Mouse (Mus musculus) C2C12 (cell line): ENCODE data around the gene Hs3st3b1. TPM values are rescaled to one million over a fixed set of nuclear protein-coding genes. Genes with fewer than 3 reads are reported as not detected.

ENCODE experiments used
- H3K27me3 ChIP-seq: one replicate; pipeline ENCODE4 v1.6.1; 2011; ENCODE audit not compliant: control insufficient read depth, insufficient read depth, insufficient read length
- H3K36me3 ChIP-seq: one replicate; pipeline ENCODE4 v1.6.1; 2011; ENCODE audit not compliant: control insufficient read depth, insufficient read depth
- H3K4me3 ChIP-seq: one replicate; pipeline ENCODE4 v1.5.1; 2011; ENCODE audit warnings: mild to moderate bottlenecking, control low read depth; ENCODE audit not compliant: poor library complexity, insufficient read depth, severe bottlenecking
- H3K79me2 ChIP-seq: one replicate; pipeline ENCODE4 v1.6.1; 2011; ENCODE audit not compliant: control insufficient read depth, insufficient read depth
- H3K79me3 ChIP-seq: one replicate; pipeline ENCODE4 v1.6.1; 2011; ENCODE audit warnings: low read depth, control low read depth
- H3ac ChIP-seq: one replicate; pipeline ENCODE3; 2011; ENCODE audit warnings: low read depth; ENCODE audit not compliant: control insufficient read depth, insufficient read length
- CEBPB ChIP-seq: IDR thresholded peaks from one replicate; pipeline ENCODE4 v1.6.1; 2011; ENCODE audit warnings: low read depth, mild to moderate bottlenecking, control low read depth, moderate library complexity
- CTCF ChIP-seq: IDR thresholded peaks from one replicate; pipeline ENCODE4 v1.5.1; 2011; ENCODE audit not compliant: control insufficient read depth, insufficient read depth, insufficient read length
- FOSL1 ChIP-seq: IDR thresholded peaks from one replicate; pipeline ENCODE4 v1.8.0; 2011; ENCODE audit warnings: mild to moderate bottlenecking, low read length; ENCODE audit not compliant: poor library complexity, insufficient read depth, severe bottlenecking
- MAX ChIP-seq: IDR thresholded peaks from one replicate; pipeline ENCODE4 v1.6.1; 2011; ENCODE audit warnings: mild to moderate bottlenecking, control low read depth
- MYOD1 ChIP-seq: IDR thresholded peaks from one replicate; pipeline ENCODE4 v1.6.1; 2011; ENCODE audit warnings: low read depth; ENCODE audit not compliant: control insufficient read depth, insufficient read length
- MYOG ChIP-seq: IDR thresholded peaks from one replicate; pipeline ENCODE4 v1.6.1; 2011; ENCODE audit not compliant: control insufficient read depth, insufficient read length; ENCODE audit errors: extremely low read depth
- USF1 ChIP-seq: IDR thresholded peaks from one replicate; pipeline ENCODE4 v1.6.1; 2011; ENCODE audit warnings: low read depth, mild to moderate bottlenecking, control low read depth, moderate library complexity
- long read RNA-seq, 2 experiments: library from polyadenylated mRNA; unstranded; transcript quantifications; one replicate each; pipeline ENCODE4 v2.0.0; 2019 to 2020
- polyA plus RNA-seq: library from polyadenylated mRNA; unstranded; fragments of >200 nt; fragmentation: generic; extraction: Trizol; gene quantifications from one replicate; pipeline ENCODE4 v1.2.1, GENCODE M21; 2012; ENCODE audit warnings: missing spikeins

Gene Hs3st3b1
- 0.68 TPM for polyA plus RNA-seq
- long read RNA-seq, experiment 1 = 0 reads
- long read RNA-seq, experiment 2 = 0 reads

DNA sequence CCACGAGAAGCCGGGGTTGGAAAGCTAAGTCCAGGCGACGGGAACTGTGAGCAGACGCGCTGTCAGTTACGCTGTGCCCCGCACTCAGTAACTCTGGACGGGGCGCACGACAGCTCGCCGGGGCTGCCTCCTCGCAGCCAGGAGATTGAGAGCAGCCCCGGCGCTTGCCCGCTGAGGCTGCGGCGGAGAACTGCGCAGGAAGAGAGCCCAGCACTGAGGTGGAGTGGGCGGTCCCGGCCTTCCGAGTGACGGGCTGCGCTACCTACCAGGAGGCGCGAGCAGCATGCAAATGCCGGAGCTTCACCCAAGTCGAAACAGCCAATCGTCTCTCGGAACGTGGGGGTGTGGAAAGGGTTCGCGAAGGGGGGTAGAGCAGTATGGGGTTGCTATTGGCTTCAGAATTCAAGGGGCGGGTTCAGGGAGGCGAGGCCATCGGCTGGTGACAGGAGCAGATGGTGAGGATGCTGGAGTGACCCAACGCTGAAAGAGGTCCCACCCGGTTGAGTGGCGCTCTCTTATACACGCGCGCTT lies at the start of gene Hs3st3b1:
Gene Hs3st3b1 (minus strand): TSS at position 200 of the 531 bp plus-strand sequence.
- Histone ChIP-seq H3K79me3 (no peaks in the 10 kb centered on the region), H3ac (peak within 1 kb of the TSS; percentile 58), H3K4me3 (peak within 1 kb of the TSS; percentile 21), H3K36me3 (no peaks in the 10 kb centered on the region), H3K27me3 (no peaks in the 10 kb centered on the region), H3K79me2 (no peaks in the 10 kb centered on the region)
- TF ChIP-seq MYOD1 = no peak
- TF ChIP-seq MAX = no peak
- no peak for TF ChIP-seq FOSL1
- no peak for TF ChIP-seq CTCF
- TF ChIP-seq USF1 = no peak
- TF ChIP-seq CEBPB = no peak
- no peak for TF ChIP-seq MYOG

DNA sequence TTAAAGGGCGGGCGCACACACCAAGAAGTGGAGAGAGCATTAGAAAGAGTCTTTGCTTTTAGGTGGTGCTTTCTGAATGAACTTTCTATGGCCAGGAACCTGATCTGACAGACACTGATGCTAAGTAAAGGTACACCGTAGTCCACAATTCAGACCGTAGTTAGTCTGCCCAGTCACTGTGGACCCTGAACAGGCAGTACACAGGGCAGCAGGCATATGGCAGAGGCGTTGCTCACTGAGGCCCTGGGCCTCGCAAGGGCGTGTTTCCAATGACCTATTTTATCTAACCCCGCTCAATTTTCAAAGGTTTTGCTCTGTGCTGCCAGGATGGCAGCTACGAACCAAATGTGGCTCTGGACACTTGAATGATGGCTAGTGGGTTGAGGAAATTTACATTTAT lies 49.4 kb upstream of the Hs3st3b1 start:
- H3K79me2 ChIP-seq = no peaks in the 10 kb centered on the region
- no peak overlapping the region for H3ac ChIP-seq
- TF ChIP-seq MAX (no peak), FOSL1 (no peak), CTCF (no peak)
- H3K4me3 ChIP-seq = no peak overlapping the region
- peaks cover 23% of the 10 kb centered on the region for H3K36me3 ChIP-seq
- no peaks in the 10 kb centered on the region for H3K79me3 ChIP-seq
- no peaks in the 10 kb centered on the region for H3K27me3 ChIP-seq

DNA sequence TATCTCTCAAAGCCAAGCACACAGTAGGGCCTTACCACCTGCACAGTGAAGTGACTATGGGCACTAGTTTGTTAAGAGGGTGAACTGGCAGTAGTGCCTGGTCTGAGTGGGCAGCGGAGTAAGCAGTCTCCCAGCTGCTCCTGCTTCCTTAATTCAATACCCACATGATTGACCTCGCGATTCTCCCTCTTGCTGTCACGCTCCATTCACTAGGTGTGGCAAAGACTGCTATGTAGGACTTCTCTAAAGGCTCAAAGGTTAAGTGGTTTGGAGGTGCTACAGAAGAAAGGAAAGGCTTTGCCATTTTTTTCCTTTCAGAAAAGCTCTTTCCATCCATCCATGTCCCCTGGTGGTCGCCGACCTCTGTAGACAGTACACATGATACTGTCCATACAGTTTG lies 48.7 kb upstream of the Hs3st3b1 start:
- Histone ChIP-seq H3K27me3 (no peaks in the 10 kb centered on the region), H3K4me3 (no peak overlapping the region), H3K36me3 (peaks cover 25% of the 10 kb centered on the region), H3K79me2 (no peaks in the 10 kb centered on the region), H3K79me3 (no peaks in the 10 kb centered on the region), H3ac (no peak overlapping the region)
- TF ChIP-seq CEBPB (no peak), MYOD1 (no peak), USF1 (no peak), FOSL1 (no peak), MAX (no peak), MYOG (no peak), CTCF (no peak)

DNA sequence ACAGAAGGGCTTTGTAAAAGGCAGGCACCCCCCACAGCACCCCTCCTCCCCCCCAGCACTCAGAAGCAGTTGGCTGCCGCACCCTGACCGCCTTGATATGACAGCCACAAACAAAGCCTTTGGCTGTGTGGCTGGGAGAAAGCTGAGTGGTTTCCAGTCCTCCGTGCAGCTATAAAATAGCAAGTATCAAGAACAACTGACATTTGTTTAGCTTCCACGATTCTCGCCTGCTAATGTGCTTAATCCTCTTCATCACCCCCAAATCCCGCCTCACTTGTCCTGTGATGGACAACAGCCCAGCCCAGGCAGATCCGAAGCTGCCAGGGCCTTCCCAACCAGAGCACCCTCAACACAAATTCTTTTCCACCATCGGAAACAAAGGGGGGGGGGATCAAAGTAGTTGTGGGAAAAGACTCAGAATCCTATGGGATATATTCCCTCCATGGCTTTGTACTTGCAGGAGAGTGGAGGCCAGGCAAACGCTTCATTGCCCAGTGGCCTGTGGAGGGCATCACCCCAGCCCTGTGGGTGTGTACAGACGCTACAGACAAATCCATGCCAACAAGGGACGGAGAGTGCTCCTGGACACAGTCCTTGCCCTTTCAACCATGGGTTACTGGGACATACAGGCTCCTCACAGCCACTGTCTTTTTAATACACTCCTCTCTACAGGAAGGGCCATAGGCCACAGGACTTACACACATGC lies 47.3 kb upstream of the Hs3st3b1 start:
- H3K79me2 ChIP-seq = no peaks in the 10 kb centered on the region
- TF ChIP-seq CEBPB = no peak
- no peak for TF ChIP-seq MAX
- TF ChIP-seq CTCF = no peak
- TF ChIP-seq USF1 = no peak
- no peak for TF ChIP-seq FOSL1
- TF ChIP-seq MYOG = no peak
- TF ChIP-seq MYOD1 = no peak
- no peaks in the 10 kb centered on the region for H3K79me3 ChIP-seq
- H3K36me3 ChIP-seq = peaks cover 20% of the 10 kb centered on the region
- no peaks in the 10 kb centered on the region for H3K27me3 ChIP-seq
- H3K4me3 ChIP-seq = no peak overlapping the region
- H3ac ChIP-seq = no peak overlapping the region

DNA sequence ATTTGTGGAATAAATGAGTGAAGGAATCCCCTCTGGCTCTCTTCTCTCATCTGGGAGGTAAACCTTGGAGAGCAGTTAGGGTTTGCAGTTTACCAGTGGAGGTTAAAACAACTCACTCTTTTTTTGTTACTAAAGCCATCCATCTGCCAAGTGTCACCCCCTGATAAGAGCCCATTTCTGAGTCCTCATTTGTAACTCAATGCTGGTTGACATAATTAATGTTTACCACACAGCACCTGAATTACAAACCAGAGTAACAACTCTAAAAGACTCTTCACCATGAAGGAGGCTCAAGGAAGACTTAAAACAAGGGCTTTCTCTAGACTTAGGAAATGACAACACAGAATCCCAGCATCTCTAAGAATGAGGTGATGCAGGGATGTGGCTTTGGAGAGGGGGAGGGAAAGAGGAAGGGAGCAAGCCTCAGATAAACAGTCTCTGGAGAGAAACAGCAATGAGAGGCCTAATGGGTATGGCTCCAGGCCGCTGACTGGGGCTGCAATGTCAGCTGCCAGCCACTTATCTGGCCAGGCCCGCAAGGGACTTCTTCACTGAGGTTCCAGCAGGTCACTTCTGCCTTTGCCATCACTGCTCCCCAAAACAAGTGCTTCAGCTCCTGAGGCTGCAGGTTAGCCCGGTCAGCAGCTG lies 46.4 kb upstream of the Hs3st3b1 start:
- Histone ChIP-seq H3K36me3 (peaks cover 20% of the 10 kb centered on the region), H3K4me3 (no peak overlapping the region), H3K27me3 (no peaks in the 10 kb centered on the region), H3ac (no peak overlapping the region), H3K79me2 (no peaks in the 10 kb centered on the region), H3K79me3 (no peaks in the 10 kb centered on the region)
- no peak for TF ChIP-seq CEBPB
- no peak for TF ChIP-seq CTCF
- no peak for TF ChIP-seq MYOD1
- no peak for TF ChIP-seq MYOG
- TF ChIP-seq USF1 = no peak
- TF ChIP-seq FOSL1 = no peak
